Mouse (Mus musculus) hindbrain, embryonic 16.5 days (tissue): ENCODE measurements at regions not wholly inside any gene's neighbourhood (a gene's known extent, or its start where the extent isn't known, plus 50 kb on each side); places are given as distances from the start of the nearest gene placed in this dataset.

ENCODE experiments used
- ATAC-seq: fragments of 200-750 bp; cut with Nextera tagmentation; 2 replicates; pipeline ENCODE4 v1.8.0; 2017; ENCODE audit warnings: moderate TSS enrichment, moderate library complexity
- H3K27ac ChIP-seq: fragments of 300-500 bp; sonication (generic); 2 replicates; pipeline ENCODE4 v1.5.1; 2014; ENCODE audit warnings: low read depth, mild to moderate bottlenecking, control low read depth, low read length, moderate library complexity
- H3K27me3 ChIP-seq: fragments of 300-500 bp; sonication (generic); replicated peaks from 2 replicates; pipeline ENCODE4 v1.6.1; 2014; ENCODE audit warnings: low read length; ENCODE audit not compliant: control insufficient read depth, insufficient read depth
- H3K36me3 ChIP-seq: fragments of 300-500 bp; sonication (generic); 2 replicates; pipeline ENCODE4 v1.6.1; 2014; ENCODE audit warnings: mild to moderate bottlenecking, low read length, moderate library complexity, mixed read lengths; ENCODE audit not compliant: control insufficient read depth, insufficient read depth
- H3K4me1 ChIP-seq: fragments of 300-500 bp; sonication (generic); 2 replicates; pipeline ENCODE4 v1.6.1; 2014; ENCODE audit warnings: low read depth, low read length; ENCODE audit not compliant: control insufficient read depth, insufficient read depth
- H3K4me2 ChIP-seq: fragments of 300-500 bp; sonication (generic); 2 replicates; pipeline ENCODE4 v1.6.1; 2014; ENCODE audit warnings: mild to moderate bottlenecking, low read length, control low read depth, moderate library complexity
- H3K4me3 ChIP-seq: fragments of 300-500 bp; sonication (generic); 2 replicates; pipeline ENCODE4 v1.5.1; 2014; ENCODE audit warnings: mild to moderate bottlenecking, low read length, control low read depth, moderate library complexity
- H3K9ac ChIP-seq: fragments of 300-500 bp; sonication (generic); 2 replicates; pipeline ENCODE4 v1.6.1; 2014; ENCODE audit warnings: low read depth, mild to moderate bottlenecking, control low read depth, low read length, moderate library complexity
- H3K9me3 ChIP-seq: fragments of 300-500 bp; sonication (generic); 2 replicates; pipeline ENCODE4 v1.6.1; 2014; ENCODE audit warnings: mild to moderate bottlenecking, low read length, moderate library complexity; ENCODE audit not compliant: control insufficient read depth
- WGBS: fragments of 180-500 bp; shearing (Covaris S2); extraction: QIAGEN DNeasy Blood & Tissue Kit; methylation state at CpG from one replicate; pipeline ENCODE4 v1.1.7; 2014; 5-methylcytosine and 5-hydroxymethylcytosine counted together

- Histone ChIP-seq H3K36me3 (no peaks in the 10 kb centered on the region), H3K27me3 (no peaks in the 10 kb centered on the region), H3K4me1 (no peaks in the 10 kb centered on the region), H3K27ac (no peak overlapping the region), H3K9ac (no peak overlapping the region), H3K9me3 (no peaks in the 10 kb centered on the region), H3K4me2 (no peak overlapping the region), H3K4me3 (no peak overlapping the region)
- no peak for ATAC-seq
- 40% methylated on average over 8 of the region's 8 CpGs for WGBS
Observed at GRCm38 (mm10) chr7:135792918-135793317, 76.8 kb upstream of the Mki67 start.

DNA sequence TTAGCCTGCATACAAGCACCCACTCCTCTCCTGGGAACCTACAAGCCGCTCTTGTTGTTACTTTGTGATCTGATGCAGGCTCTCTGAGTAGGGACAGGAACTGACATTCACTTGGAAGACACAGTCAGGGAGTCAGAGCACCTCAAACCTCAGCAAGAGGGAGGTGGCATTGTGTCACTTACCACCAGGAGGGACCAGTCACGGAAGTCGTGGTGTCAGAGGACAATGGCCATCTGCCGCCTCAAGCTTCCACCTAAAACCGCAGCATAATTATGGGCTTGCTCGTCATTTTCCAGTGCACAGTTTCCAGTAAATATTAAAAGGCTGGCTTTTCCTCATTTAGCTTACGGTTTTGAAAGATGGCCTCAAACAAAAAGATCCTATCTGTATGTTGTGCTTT is 78.1 kb upstream of the Mki67 start:
- Histone ChIP-seq H3K9me3 (no peaks in the 10 kb centered on the region), H3K36me3 (no peaks in the 10 kb centered on the region), H3K4me2 (no peak overlapping the region), H3K4me3 (no peak overlapping the region), H3K9ac (no peak overlapping the region), H3K27me3 (no peaks in the 10 kb centered on the region), H3K27ac (no peak overlapping the region), H3K4me1 (no peaks in the 10 kb centered on the region)
- 34% methylated on average over 7 of the region's 7 CpGs for WGBS
- ATAC-seq = no peak

- no peak for ATAC-seq
- Histone ChIP-seq H3K27me3 (no peaks in the 10 kb centered on the region), H3K36me3 (no peaks in the 10 kb centered on the region), H3K4me1 (no peaks in the 10 kb centered on the region), H3K4me3 (no peak overlapping the region), H3K9me3 (no peaks in the 10 kb centered on the region), H3K9ac (no peak overlapping the region), H3K4me2 (no peak overlapping the region), H3K27ac (no peak overlapping the region)
- WGBS = 34% methylated on average over 2 of the region's 2 CpGs
Observed at GRCm38 (mm10) chr7:135794679-135795078, 78.5 kb upstream of the Mki67 start.

- Histone ChIP-seq H3K36me3 (no peaks in the 10 kb centered on the region), H3K4me1 (no peaks in the 10 kb centered on the region), H3K27ac (no peak overlapping the region), H3K9ac (no peak overlapping the region), H3K4me2 (no peak overlapping the region), H3K27me3 (no peaks in the 10 kb centered on the region), H3K9me3 (no peaks in the 10 kb centered on the region), H3K4me3 (no peak overlapping the region)
- ATAC-seq = no peak
- WGBS = 62% methylated on average over 2 of the region's 2 CpGs
Observed at GRCm38 (mm10) chr7:135798441-135798840, 82.3 kb upstream of the Mki67 start.

GRCm38 (mm10) chr7:135802598-135803121 is 86.5 kb upstream of the Mki67 start:
- H3K4me2 ChIP-seq = no peak overlapping the region
- ATAC-seq = peak; percentile 64; the same call in 1 of the 2 replicates
- H3K9ac ChIP-seq = no peak overlapping the region
- H3K27me3 ChIP-seq = no peaks in the 10 kb centered on the region
- no peak overlapping the region for H3K27ac ChIP-seq
- H3K4me1 ChIP-seq = no peaks in the 10 kb centered on the region
- no peak overlapping the region for H3K4me3 ChIP-seq
- WGBS = 66% methylated on average over 15 of the region's 15 CpGs
- H3K36me3 ChIP-seq = no peaks in the 10 kb centered on the region
- no peaks in the 10 kb centered on the region for H3K9me3 ChIP-seq

GRCm38 (mm10) chr7:135804730-135805129 is 88.6 kb upstream of the Mki67 start:
- Histone ChIP-seq H3K4me1 (peaks cover 3% of the 10 kb centered on the region), H3K27ac (no peak overlapping the region), H3K9ac (no peak overlapping the region), H3K4me2 (no peak overlapping the region), H3K9me3 (no peaks in the 10 kb centered on the region), H3K36me3 (no peaks in the 10 kb centered on the region), H3K4me3 (no peak overlapping the region), H3K27me3 (no peaks in the 10 kb centered on the region)
- no peak for ATAC-seq
- WGBS = 49% methylated on average over 7 of the region's 7 CpGs

- Histone ChIP-seq H3K4me2 (no peak overlapping the region), H3K9ac (no peak overlapping the region), H3K9me3 (no peaks in the 10 kb centered on the region), H3K36me3 (no peaks in the 10 kb centered on the region), H3K27me3 (no peaks in the 10 kb centered on the region), H3K4me1 (peaks cover 7% of the 10 kb centered on the region), H3K27ac (no peak overlapping the region), H3K4me3 (no peak overlapping the region)
- ATAC-seq = no peak
- 83% methylated on average over 8 of the region's 8 CpGs for WGBS
Observed at GRCm38 (mm10) chr7:135806139-135806538, 90.0 kb upstream of the Mki67 start.

- no peaks in the 10 kb centered on the region for H3K9me3 ChIP-seq
- no peak overlapping the region for H3K27ac ChIP-seq
- H3K4me1 ChIP-seq = peaks cover 7% of the 10 kb centered on the region
- no peak for ATAC-seq
- no peak overlapping the region for H3K4me2 ChIP-seq
- H3K4me3 ChIP-seq = no peak overlapping the region
- no peak overlapping the region for H3K9ac ChIP-seq
- H3K36me3 ChIP-seq = no peaks in the 10 kb centered on the region
- WGBS = 96% methylated on average over 7 of the region's 7 CpGs
- no peaks in the 10 kb centered on the region for H3K27me3 ChIP-seq
Observed at GRCm38 (mm10) chr7:135806673-135807072, 90.5 kb upstream of the Mki67 start.

DNA sequence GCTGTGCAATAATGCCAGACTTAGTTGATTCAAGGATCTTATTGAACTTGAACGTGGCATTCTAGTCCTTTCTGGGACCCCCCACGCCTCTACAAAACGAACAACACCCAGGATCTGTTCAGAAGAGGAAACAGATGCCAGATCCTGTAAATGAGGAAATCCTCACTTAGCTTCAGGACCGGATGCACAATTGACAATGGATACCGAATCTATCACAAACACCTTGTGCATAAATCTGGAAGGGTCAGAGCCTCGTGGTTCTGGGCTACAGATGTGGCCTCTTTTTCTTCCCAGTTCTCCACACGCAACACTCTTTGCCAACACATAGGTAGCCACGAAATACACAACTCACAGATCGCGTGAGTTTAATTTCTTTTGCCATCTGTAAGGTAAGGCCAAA is 93.0 kb upstream of the Mki67 start:
- no peak for ATAC-seq
- Histone ChIP-seq H3K27ac (no peak overlapping the region), H3K36me3 (no peaks in the 10 kb centered on the region), H3K4me3 (no peak overlapping the region), H3K4me1 (peaks cover 7% of the 10 kb centered on the region), H3K9ac (no peak overlapping the region), H3K27me3 (no peaks in the 10 kb centered on the region), H3K9me3 (no peaks in the 10 kb centered on the region), H3K4me2 (no peak overlapping the region)
- 82% methylated on average over 10 of the region's 10 CpGs for WGBS
